Comparison of ENCODE assay signal across 8 mouse cellular contexts in genomic region chr1:36368112-36368968, GRCm38 (mm10). TPM values are rescaled to one million over a fixed set of nuclear protein-coding genes. Genes with fewer than 3 reads are reported as not detected.
DNase-seq lines count a peak whose midpoint lies in the region; ATAC-seq and TF ChIP-seq lines count a peak whose summit lies in the region.

No protein-coding gene starts in this region.

- H3K27ac ChIP-seq in gastrocnemius, adult 2 months: peak overlapping the region; percentile 95
- H3K27ac ChIP-seq in limb, embryonic 15.5 days: peak overlapping the region; percentile 81
- H3K27ac ChIP-seq in midbrain, embryonic 14.5 days (replicated peaks; ENCODE audit: low read depth, low read length): peak overlapping the region; percentile 70; the same call in 1 of the 2 replicates

- no peaks in the 10 kb centered on the region for H3K27me3 ChIP-seq in limb, embryonic 15.5 days
- H3K27me3 ChIP-seq in midbrain, embryonic 14.5 days (ENCODE audit: control insufficient read depth, insufficient read depth, low read length): no peaks in the 10 kb centered on the region

- H3K9ac ChIP-seq in limb, embryonic 15.5 days: peak overlapping the region; percentile 95
- H3K9ac ChIP-seq in midbrain, embryonic 14.5 days (replicated peaks; ENCODE audit: low read length): peak overlapping the region; percentile 86

- peak overlapping the region; percentile 95 for H3K4me3 ChIP-seq in gastrocnemius, adult 2 months
- peak overlapping the region; percentile 92 for H3K4me3 ChIP-seq in limb, embryonic 15.5 days
- H3K4me3 ChIP-seq in midbrain, embryonic 14.5 days (replicated peaks; ENCODE audit: low read depth, low read length): peak overlapping the region; percentile 77

- TF ChIP-seq CTCF in gastrocnemius, adult 2 months (IDR thresholded peaks at IDR 0.05): no peak

- peak; percentile 53 to 84 for DNase-seq in spleen, postnatal 4 days (ENCODE audit: low spot score in 2 of 2)
- DNase-seq in spleen, adult 18-20 months: no peak
- peak; percentile 41 for DNase-seq in c-Kit-positive CD71-positive TER-119-positive erythroid progenitor cells, embryonic 14.5 days (ENCODE audit: low spot score)
- peak; percentile 88 for DNase-seq in gastrocnemius, adult 2 months
- DNase-seq in induced T-regulatory cell, adult 2 months (ENCODE audit: low read depth): peak; percentile 71
- DNase-seq in midbrain, embryonic 14.5 days: peak; percentile 9
- peak; percentile 34 to 43 for DNase-seq in thymus, postnatal 10 days (ENCODE audit: low spot score in 2 of 2)

- H3K4me1 ChIP-seq in limb, embryonic 15.5 days: peaks cover 13% of the 10 kb centered on the region
- peaks cover 11% of the 10 kb centered on the region for H3K4me1 ChIP-seq in midbrain, embryonic 14.5 days (ENCODE audit: control insufficient read depth, insufficient read depth, low read length)

- no peaks in the 10 kb centered on the region for H3K9me3 ChIP-seq in limb, embryonic 15.5 days
- H3K9me3 ChIP-seq in midbrain, embryonic 14.5 days (ENCODE audit: control insufficient read depth, low read length): no peaks in the 10 kb centered on the region

- peaks cover 18% of the 10 kb centered on the region for H3K36me3 ChIP-seq in limb, embryonic 15.5 days
- peaks cover 25% of the 10 kb centered on the region for H3K36me3 ChIP-seq in midbrain, embryonic 14.5 days (ENCODE audit: control insufficient read depth, insufficient read depth, low read length)

- peak; percentile 83 for ATAC-seq in limb, embryonic 15.5 days (ENCODE audit: insufficient number of reproducible peaks, low FRiP score, low TSS enrichment, low read depth)
- ATAC-seq in midbrain, embryonic 14.5 days (ENCODE audit: low FRiP score, low TSS enrichment): peak; percentile 78

- intact Hi-C loops in gastrocnemius, adult 2 months (cut with DNase I): loop anchor here (5.0 kb wide), 1 partner anchor 129 kb away; no protein-coding TSS in a partner anchor

- 4% methylated on average over 48 of the region's 55 CpGs for WGBS in limb, embryonic 15.5 days
- 5% methylated on average over 54 of the region's 55 CpGs for WGBS in midbrain, embryonic 14.5 days

- H3K4me2 ChIP-seq in limb, embryonic 15.5 days: peak overlapping the region; percentile 45
- H3K4me2 ChIP-seq in midbrain, embryonic 14.5 days (ENCODE audit: low read length): peak overlapping the region; percentile 78

RNA-seq across cellular contexts. Expression of gene Kansl3, which starts 0.6 kb away (rescaled TPM):
- 10 to 100 TPM; 37.7 to 39.6 TPM for total RNA-seq in gastrocnemius, adult 2 months (2021)
- 39.0 and 40.2 TPM in 2 replicates for polyA plus RNA-seq in limb, embryonic 15.5 days (2015; fragmentation: Nextera tagmentation; extraction: Ambion mirVana)
- 30.3 and 39.7 TPM in 2 replicates for polyA plus RNA-seq in midbrain, embryonic 14.5 days (2014; fragmentation: Nextera tagmentation; extraction: Ambion mirVana)

RNA-seq across cellular contexts. Expression of gene Fer1l5, which starts 3.8 kb away (rescaled TPM):
- total RNA-seq in gastrocnemius, adult 2 months (2021): not detected
- 0.78 and 0.98 TPM in 2 replicates for polyA plus RNA-seq in limb, embryonic 15.5 days (2015; fragmentation: Nextera tagmentation; extraction: Ambion mirVana)
- polyA plus RNA-seq in midbrain, embryonic 14.5 days (2014; fragmentation: Nextera tagmentation; extraction: Ambion mirVana): 2.0 and 2.1 TPM in 2 replicates

Comparison
In these comparisons a context has a peak if more than half of its experiments do, and no peak if none do; other contexts are left out.
1. DNase-seq: peak in spleen, postnatal 4 days (2 of 2), c-Kit-positive CD71-positive TER-119-positive erythroid progenitor cells, embryonic 14.5 days (single experiment), gastrocnemius, adult 2 months (single experiment), induced T-regulatory cell, adult 2 months (single experiment), midbrain, embryonic 14.5 days (single experiment) and thymus, postnatal 10 days (2 of 2); none in spleen, adult 18-20 months (0 of 2).
2. Peak in every context shown above with its lines, with median percentiles within 50 percentile points of each other: H3K27ac ChIP-seq and H3K4me3 ChIP-seq.